Mouse (Mus musculus) brain, embryonic 14.5 days (tissue): Measurements from ENCODE around the gene Eps8.

Experiments
- CTCF ChIP-seq: fragments of 200-500 bp; IDR thresholded peaks from 2 replicates; pipeline ENCODE4 v1.5.1; 2012; ENCODE audit warnings: inconsistent platforms, mild to moderate bottlenecking, moderate library complexity, borderline replicate concordance; ENCODE audit not compliant: insufficient read depth, insufficient read length; ENCODE audit errors: extremely low read depth
- POLR2A ChIP-seq: fragments of 200-500 bp; IDR thresholded peaks from 2 replicates; pipeline ENCODE4 v1.6.1; 2012; ENCODE audit warnings: mild to moderate bottlenecking, inconsistent platforms, borderline replicate concordance; ENCODE audit not compliant: poor library complexity, insufficient read depth, insufficient read length, severe bottlenecking; ENCODE audit errors: extremely low read depth

- no peak for TF ChIP-seq POLR2A
- no peak for TF ChIP-seq CTCF
Measured at GRCm38 (mm10) chr6:137492582-137492981, 162.1 kb downstream of the Eps8 start.
